Mouse (Mus musculus): Measurements from ENCODE around the gene Olfr701. TPM values are rescaled to one million over a fixed set of nuclear protein-coding genes. Genes with fewer than 3 reads are reported as not detected.

The Olfr701 gene
- not detected in 2 replicates for polyA plus RNA-seq (2012; rRNA removed)

DNA sequence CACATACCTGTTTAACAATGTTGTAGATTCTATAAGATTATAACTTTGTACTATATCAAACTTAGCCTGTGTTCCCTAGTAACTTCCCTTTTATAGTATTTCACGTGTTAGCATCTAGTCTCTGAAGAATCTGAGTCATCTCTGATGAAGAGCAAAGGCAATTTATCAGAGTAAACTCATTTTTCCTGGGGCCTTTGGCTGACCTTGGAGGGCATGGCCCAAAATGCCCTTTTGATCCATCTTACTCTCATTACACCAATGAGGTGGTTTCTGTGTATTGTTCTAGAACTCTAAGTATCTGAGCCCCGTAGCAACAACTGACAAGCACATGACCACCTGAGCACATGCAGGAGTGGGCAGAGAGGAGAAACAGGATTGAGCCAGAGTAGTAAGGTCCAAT lies at the start of gene Olfr701:
Gene Olfr701 (plus strand): TSS at position 301 of the 400 bp plus-strand sequence.
- DNase-seq (ENCODE audit: low spot score) = no peak

DNA sequence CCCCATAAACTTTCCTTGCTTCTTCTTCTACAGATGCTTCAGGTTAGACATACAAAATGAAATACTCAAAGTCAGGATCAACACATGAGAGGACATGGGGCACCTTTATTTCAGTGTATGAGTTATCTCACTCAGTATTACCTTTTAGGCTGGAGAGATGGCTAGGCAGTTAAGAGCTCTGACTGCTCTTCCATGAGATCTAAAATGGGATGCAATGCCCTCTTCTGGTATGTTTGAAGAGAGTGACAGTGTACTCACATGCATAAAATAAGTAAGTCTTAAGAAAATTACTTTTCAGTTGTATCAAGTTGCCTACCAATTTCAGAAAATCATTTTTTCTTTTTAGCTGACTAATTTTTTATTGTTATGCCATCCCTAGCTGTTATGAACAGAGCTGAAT lies 25.6 kb upstream of the Olfr701 start:
- DNase-seq (ENCODE audit: low spot score) = no peak

DNA sequence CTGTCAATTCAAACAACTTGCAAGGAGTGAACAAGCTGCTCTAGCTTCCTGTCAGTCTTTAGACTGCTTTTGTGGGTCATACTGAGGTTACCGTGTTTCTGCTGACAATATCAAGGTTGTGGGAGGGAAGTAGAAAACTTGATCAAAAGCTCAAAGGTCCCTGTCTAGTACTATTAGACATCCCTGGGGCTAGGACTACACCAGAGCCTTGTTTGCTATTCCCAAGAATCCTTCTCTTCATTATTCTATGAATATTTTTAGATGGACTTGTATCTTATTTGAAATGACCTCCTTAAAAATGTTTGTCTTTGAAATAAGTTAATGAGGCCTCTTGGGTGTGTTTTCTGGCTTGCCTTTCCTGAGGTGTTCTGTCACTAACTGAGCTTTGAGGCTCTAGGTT lies 20.8 kb upstream of the Olfr701 start, which contains the start of gene Olfr699:
Gene Olfr699 (minus strand): TSS at position 101 of the 400 bp plus-strand sequence.
- DNase-seq (ENCODE audit: low spot score) = no peak

DNA sequence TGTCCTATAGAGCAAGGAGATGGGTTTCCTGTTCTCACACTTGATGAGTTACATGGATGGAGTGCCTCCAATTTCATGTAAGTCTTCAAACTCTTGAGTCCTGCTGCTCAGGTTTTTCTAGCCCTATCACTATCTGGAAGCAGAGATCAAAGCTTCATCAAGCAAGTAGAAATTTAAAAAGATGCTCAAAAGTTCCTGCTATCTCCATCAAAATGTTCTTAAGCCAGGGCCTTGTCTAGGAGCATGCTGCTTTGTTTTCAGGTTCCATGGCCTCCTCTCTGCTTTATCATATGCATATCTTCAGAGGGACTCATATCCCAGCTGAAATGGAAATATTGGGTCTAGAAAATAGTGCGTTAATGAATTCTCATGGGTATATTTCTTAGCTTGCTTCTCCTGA lies 5.2 kb upstream of the Olfr701 start, which contains the start of gene Olfr700:
Gene Olfr700 (minus strand): TSS at position 101 of the 400 bp plus-strand sequence.
- DNase-seq (ENCODE audit: low spot score) = no peak

DNA sequence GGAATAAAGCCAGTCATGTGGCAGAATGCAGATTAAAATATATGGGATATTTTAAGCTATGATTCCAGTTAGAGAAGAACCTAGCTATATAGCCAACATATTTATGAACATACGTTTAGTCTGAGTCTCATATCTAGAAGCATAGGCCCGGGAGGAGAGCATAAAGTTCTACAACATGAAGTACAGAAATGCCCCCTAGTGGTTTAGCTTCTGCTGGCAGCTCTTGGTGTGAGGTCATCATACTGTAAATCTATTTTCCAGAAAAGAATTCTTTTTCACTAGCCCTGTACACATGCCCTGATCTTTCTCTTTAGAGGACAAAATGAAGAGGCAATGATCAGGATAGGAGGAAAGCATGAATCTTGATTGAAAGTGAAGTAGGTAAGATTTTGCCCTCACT lies 1.8 kb downstream of the Olfr701 start:
- DNase-seq (ENCODE audit: low spot score) = no peak

DNA sequence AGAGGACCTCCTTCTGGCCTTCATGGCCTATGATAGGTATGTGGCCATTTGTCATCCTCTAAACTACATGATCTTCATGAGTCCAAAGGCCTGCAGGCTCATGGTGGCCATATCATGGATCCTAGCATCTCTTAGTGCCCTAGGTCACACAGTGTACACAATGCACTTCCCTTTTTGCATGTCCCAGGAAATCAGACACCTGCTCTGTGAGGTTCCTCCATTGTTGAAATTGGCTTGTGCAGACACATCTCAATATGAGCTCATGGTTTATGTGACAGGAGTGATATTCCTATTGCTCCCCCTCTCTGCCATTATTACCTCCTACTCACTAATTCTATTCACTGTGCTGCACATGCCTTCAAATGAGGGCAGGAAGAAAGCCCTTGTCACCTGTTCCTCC lies 4.5 kb downstream of the Olfr701 start:
- no peak for DNase-seq (ENCODE audit: low spot score)

DNA sequence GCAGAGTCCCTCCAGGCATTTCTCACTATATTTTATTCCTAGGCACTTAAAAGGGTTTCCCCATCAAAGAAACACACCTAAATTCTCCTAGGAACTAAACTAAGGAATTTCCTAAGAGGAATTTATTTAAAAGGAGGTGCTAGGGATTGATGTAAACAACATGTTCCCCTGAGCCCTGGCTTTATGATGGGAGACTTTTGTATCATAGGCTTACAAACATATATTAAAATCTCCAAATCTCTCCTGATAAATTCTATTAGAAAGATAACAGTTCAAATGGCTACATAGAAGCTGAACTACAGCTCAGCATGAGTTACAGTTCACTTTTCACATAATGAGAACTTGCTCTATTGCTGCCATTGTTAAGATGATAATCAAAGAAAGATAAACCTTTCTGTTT lies 19.9 kb downstream of the Olfr701 start, which contains the start of gene Olfr702:
Gene Olfr702 (minus strand): TSS at position 101 of the 400 bp plus-strand sequence.
- DNase-seq (ENCODE audit: low spot score) = no peak

DNA sequence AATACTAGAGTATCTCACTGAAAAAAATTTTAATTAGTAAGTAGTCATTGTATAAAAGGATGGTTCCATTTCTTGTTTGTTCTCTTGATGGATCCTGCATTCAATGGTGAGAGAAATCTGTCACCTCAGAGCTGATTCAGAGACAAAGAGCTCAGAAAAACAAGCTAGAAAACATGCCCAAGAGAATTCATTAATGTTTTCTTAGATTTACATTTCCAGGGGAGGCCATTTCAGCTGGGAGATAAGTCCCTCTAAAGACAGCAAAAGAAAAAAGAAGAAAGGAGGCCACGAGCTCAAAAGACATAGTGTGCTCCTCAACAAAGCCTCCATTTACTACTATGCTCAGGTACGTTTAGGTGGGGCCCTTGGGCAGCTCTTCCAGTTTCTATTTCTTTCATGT lies 29.1 kb downstream of the Olfr701 start, which contains the start of gene Olfr703:
Gene Olfr703 (plus strand): TSS at position 301 of the 400 bp plus-strand sequence.
- DNase-seq (ENCODE audit: low spot score) = no peak

DNA sequence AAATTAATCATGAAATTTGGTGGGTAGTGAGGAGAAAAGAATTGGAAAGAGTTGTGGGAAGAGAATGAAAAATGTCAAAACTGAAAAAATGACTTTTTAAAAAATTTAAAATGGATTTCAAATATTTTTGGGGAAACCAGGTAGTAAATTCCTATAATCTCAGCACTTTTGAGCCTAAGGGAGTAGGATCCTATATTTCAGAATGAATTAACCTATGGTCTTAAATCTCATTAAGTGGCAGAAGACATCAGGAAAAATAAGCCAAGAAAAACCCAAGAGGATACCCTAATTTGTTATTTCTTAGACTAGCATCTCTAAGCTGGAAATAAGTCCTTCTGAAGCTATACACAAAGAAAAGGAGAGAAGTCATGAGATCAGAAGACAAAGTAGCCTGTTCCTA lies 49.0 kb downstream of the Olfr701 start, which contains the start of gene Olfr704:
Gene Olfr704 (plus strand): TSS at position 301 of the 400 bp plus-strand sequence.
- no peak for DNase-seq (ENCODE audit: low spot score)

Other genes starting within 250 kb of the Olfr701 start
- not detected in 2 replicates for gene Olfr693, start 133.5 kb upstream of the Olfr701 start, polyA plus RNA-seq (2012; rRNA removed)
- not detected in 2 replicates for gene Olfr694, start 122.3 kb upstream of the Olfr701 start, polyA plus RNA-seq (2012; rRNA removed)
- gene Olfr695, start 97.7 kb upstream of the Olfr701 start, polyA plus RNA-seq (2012; rRNA removed) = not detected in 2 replicates
- gene Olfr697, start 71.7 kb upstream of the Olfr701 start, polyA plus RNA-seq (2012; rRNA removed) = not detected in 2 replicates
- gene Olfr698, start 58.7 kb upstream of the Olfr701 start, polyA plus RNA-seq (2012; rRNA removed) = not detected in 2 replicates
- gene Olfr699, start 20.9 kb upstream of the Olfr701 start, polyA plus RNA-seq (2012; rRNA removed) = not detected in 2 replicates
- gene Olfr700, start 5.3 kb upstream of the Olfr701 start, polyA plus RNA-seq (2012; rRNA removed) = not detected in 2 replicates
- gene Olfr702, start 19.8 kb downstream of the Olfr701 start, polyA plus RNA-seq (2012; rRNA removed) = not detected in 2 replicates
- gene Olfr703, start 29.2 kb downstream of the Olfr701 start, polyA plus RNA-seq (2012; rRNA removed) = not detected in 2 replicates
- not detected in 2 replicates for gene Olfr704, start 49.1 kb downstream of the Olfr701 start, polyA plus RNA-seq (2012; rRNA removed)
- gene Olfr705, start 62.8 kb downstream of the Olfr701 start, polyA plus RNA-seq (2012; rRNA removed) = not detected in 2 replicates
- not detected in 2 replicates for gene Olfr706, start 74.0 kb downstream of the Olfr701 start, polyA plus RNA-seq (2012; rRNA removed)
- not detected in 2 replicates for gene Olfr707, start 87.1 kb downstream of the Olfr701 start, polyA plus RNA-seq (2012; rRNA removed)
- not detected in 2 replicates for gene Olfr1532-ps1, start 93.9 kb downstream of the Olfr701 start, polyA plus RNA-seq (2012; rRNA removed)
- not detected in 2 replicates for gene Olfr709-ps1, start 118.1 kb downstream of the Olfr701 start, polyA plus RNA-seq (2012; rRNA removed)
- gene Olfr710, start 134.2 kb downstream of the Olfr701 start, polyA plus RNA-seq (2012; rRNA removed) = not detected in 2 replicates
- gene Olfr6, start 149.8 kb downstream of the Olfr701 start, polyA plus RNA-seq (2012; rRNA removed) = not detected in 2 replicates
- not detected in 2 replicates for gene Olfr711, start 161.3 kb downstream of the Olfr701 start, polyA plus RNA-seq (2012; rRNA removed)
- not detected in 2 replicates for gene Olfr2, start 191.9 kb downstream of the Olfr701 start, polyA plus RNA-seq (2012; rRNA removed)
- gene Olfr713, start 217.0 kb downstream of the Olfr701 start, polyA plus RNA-seq (2012; rRNA removed) = not detected in 2 replicates